Mouse (Mus musculus): ENCODE results near the gene 1700001P01Rik.
A peak's percentile ranks its signal among the peaks of the same experiment; 100 is the strongest.
"Not testable (repeated sequence)": the region's sequence is repeated elsewhere in the genome, so short reads cannot be mapped to it uniquely, and the experiment has no call there.

The 1700001P01Rik gene

DNA sequence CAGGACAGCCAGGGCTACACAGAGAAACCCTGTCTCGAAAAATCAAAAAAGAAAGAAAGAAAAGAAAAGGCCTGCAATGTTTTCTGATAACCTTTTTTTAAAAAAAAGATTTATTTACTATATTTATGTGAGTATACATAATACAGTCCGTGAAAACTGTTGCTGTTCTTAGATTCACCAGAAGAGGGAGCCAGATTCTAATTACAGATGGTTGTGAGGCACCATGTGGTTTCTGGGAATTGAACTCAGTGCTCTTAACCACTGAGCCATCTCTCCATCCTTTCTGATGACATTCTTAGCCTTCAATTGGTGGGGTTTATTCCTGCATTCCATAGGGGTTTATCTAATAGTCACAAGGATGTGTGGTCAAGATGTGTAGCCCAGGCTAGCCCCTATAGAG is 17.4 kb upstream of the 1700001P01Rik start:
- DNase-seq (ENCODE audit: low spot score in 2 of 2) = no peak

GRCm38 (mm10) chr11:97790778-97791438 is 15.2 kb upstream of the 1700001P01Rik start:
- DNase-seq (ENCODE audit: low spot score in 2 of 2) = not testable (repeated sequence)

DNA sequence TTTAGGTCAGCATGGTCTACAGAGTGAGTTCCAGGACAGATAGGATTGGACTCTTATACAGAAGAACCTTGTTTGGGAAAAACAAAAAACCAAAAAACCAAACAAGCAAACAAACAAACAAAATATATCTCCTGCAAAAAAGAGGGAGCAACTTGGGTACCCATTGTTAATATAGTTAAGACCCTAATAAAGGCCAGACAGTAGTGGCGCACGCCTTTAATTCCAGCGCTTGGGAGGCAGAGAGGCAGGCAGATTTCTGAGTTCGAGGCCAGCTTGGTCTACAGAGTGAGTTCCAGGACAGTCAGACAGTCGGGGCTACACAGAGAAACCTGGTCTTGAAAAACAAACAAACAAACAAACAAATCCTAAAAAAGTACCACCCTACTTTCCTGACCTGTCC is 14.0 kb upstream of the 1700001P01Rik start:
- DNase-seq (ENCODE audit: low spot score in 2 of 2) = no peak

GRCm38 (mm10) chr11:97787961-97788360 is 12.2 kb upstream of the 1700001P01Rik start:
- DNase-seq (ENCODE audit: low spot score in 2 of 2) = no peak

DNA sequence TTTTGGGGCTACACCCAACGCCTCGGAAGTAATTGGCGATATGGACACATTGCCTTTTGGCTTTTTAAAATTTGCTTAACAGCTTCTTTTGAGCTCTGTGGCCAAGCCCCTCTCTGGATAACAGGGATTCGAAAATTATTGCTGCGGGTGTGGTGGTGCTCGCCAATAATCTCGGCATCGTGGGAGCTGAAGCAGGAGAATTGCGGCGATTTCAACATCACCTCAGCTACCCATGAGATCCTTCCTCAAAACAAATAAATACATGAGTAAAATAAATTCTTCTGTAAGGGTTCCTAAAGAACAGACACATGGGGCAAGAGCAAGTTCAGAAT is 6.8 kb upstream of the 1700001P01Rik start:
- no peak for DNase-seq (ENCODE audit: low spot score in 2 of 2)

GRCm38 (mm10) chr11:97781832-97782563 is 6.3 kb upstream of the 1700001P01Rik start, which contains the start of gene Rpl23:
Rpl23 (minus strand) TSS chr11:97782437.
- DNase-seq (ENCODE audit: low spot score in 2 of 2) = peak; percentile 99 to 100

- DNase-seq (ENCODE audit: low spot score in 2 of 2) = no peak
Measured at GRCm38 (mm10) chr11:97781478-97781831, 5.7 kb upstream of the 1700001P01Rik start.

DNA sequence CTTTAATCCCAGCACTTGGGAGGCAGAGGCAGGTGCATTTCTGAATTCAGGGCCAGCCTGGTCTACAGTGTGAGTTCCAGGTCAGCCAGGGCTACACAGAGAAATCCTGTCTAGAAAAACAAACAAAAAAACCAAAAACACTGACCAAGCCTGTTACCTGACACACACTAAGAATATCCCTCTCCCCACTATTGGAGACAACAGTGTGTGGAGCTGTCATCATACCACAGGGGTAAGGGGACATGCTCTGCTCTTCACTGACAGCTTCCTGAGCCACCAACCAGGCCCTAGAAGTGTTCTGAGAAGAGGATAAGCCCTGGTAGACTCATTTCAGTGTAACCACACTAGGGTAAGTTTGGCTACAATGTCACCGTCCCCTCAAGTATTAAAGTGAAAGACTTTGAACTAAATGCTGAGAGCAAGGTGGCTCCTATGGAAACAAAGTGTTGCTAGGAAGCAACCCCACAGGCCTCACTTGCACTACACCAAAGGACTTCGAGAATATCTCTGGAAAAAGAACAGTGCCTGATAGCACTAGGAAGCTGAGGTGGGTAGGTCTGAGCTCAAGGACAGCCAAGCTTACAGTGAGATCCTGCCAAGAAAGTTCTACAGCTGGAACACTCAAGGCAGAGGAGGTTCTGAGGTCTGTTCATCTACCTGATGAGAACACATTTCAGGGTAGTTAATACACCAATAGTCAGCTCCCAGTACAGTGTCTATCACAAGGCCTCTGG is 4.4 kb upstream of the 1700001P01Rik start:
- DNase-seq (ENCODE audit: low spot score in 2 of 2) = no peak

DNA sequence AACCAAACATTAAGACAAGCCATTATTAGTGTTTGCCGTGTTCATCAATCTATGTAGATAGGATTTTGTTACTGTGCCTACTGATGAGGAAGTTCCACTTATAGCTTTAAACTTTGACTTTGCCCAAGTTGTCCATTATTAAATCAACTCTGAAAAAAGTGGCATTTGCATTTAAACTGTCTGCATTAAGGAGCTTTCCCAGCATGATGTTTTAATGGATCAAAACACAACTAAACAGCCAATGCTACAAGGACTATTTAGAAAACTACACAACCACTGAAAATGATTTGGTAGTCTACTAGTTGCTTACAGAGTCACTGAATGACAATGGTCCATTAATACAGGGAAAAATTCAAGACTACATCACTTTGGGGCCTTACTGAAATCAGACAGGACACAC is 3.2 kb upstream of the 1700001P01Rik start:
- DNase-seq (ENCODE audit: low spot score in 2 of 2) = no peak

DNA sequence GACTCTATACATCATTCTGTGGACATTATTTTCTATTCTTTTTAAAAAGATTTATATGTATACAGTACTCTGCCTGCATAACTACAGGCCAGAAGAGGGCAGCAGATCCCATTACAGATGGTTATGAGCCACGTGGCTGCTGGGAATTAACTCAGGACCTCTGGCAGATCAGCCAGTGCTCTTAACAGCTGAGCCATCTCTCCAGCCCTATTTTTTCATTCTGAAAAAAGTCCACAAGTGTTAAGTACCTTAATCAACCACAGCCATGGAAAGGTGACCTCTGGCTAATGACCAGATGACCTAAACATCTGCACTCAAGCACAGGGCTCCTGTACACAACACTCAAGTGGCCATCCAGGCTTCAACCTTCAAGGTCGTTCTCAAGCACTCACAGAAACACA is 1.4 kb upstream of the 1700001P01Rik start:
- no peak for DNase-seq (ENCODE audit: low spot score in 2 of 2)

DNA sequence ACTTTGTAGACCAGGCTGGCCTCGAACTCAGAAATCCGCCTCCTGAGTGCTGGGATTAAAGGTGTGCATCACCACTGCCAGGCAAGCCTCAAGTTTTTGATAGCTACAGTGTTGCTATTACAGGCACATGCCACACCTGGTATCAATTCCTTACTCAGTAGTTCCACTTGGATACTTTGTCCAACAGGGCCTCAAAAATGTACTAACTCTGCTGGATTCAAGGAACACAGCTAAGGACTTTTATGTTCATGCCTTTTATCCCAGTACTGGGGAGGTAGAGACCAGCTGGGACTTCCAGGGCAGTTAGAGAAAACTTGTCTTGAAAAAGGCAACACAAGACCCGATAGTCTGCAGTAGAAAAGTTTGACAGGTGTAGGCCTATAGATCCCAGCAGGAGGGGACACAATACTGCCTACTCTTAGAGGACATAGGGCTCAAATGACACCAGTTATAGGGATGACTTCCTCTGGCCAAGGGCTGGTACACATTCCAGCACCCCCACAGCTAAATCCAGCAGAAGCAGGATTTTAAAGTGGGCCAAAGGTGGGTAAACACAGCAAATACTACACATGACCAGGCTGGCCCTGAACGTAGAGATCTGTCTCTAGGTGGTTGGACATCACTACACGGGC is 895 bp upstream of the 1700001P01Rik start:
- DNase-seq (ENCODE audit: low spot score in 2 of 2) = no peak

GRCm38 (mm10) chr11:97775186-97775585 is 532 bp downstream of the 1700001P01Rik start:
- no peak for DNase-seq (ENCODE audit: low spot score in 2 of 2)

GRCm38 (mm10) chr11:97771410-97771809 is 4.3 kb downstream of the 1700001P01Rik start:
- DNase-seq (ENCODE audit: low spot score in 2 of 2) = no peak

GRCm38 (mm10) chr11:97769704-97770103 is 6.0 kb downstream of the 1700001P01Rik start:
- no peak for DNase-seq (ENCODE audit: low spot score in 2 of 2)

DNA sequence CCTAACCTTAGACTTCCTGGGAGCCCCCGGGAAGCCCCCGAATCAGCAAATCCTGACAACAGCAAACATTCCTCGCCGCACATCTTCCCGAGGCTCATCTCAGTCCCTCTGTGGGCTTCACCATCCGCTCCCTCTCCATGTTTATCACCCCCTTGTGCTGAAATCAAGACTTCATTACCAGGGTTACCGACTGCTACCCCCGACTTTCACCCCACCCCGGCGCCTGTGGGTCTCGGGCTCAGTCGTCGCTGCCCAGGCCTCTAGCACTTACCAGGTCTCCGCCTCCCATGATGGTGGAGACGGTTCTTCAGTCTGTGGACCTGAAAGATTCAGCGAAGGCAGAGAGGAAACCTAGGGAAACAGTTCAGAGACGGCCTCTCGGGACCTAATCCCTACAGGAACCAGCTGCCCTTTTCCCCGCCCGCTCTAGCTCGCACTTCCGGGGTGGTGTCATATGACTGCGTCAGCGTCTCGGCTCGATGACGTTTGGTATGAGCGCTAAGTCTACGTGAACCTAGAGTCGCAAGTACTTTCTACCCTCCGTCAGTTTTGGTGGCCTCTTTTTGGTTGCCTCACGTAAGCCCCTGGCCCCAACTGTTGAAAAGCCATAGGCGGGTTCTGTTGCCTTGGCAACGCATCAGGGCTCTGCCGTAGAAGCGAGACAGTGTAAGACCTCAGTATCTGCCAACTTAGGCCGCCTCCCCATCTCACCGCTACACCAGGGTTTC is 9.4 kb downstream of the 1700001P01Rik start, which contains the start of gene Cwc25:
TSS of gene Cwc25 (minus strand) at position 403 of the 728 bp plus-strand sequence.
- peak; percentile 94 to 96 for DNase-seq (ENCODE audit: low spot score in 2 of 2)

DNA sequence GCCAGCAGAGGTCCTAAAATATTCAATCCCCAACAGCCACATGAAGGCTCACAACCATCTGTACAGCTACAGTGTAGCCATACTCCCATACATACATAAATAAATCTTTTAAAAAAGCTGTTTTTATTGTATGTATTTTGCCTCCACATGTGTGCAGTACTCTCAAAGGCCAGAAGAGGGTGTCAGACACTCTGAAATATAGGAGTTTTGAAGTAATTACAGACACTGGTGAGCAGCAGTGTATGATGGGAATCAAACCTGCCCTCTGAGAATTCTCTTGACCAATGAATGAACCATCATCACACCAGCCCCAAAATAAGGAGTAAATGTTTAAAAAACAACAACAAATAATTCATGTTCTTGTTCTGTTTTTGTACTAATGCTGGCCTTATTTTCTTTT is 14.1 kb downstream of the 1700001P01Rik start:
- DNase-seq (ENCODE audit: low spot score in 2 of 2) = no peak

DNA sequence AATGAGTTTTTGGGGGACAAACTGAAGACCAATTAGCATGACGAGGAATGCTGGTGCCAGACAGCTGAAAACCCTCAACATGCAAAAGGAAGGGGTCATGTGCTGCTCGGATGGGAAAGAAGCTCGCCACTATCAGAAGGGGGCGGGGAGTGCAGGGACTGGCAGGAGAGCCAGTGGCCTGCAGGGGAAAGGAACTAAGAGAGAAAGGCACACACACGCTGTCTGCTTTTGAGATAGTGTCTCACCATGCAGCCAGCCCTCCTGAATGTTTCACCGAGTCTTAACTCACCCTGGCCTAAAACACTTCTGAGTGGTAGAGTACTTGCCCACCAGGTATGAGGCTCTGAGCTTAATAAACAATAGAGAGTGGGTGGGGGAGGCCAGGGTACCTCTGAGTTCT is 16.8 kb downstream of the 1700001P01Rik start:
- DNase-seq (ENCODE audit: low spot score in 2 of 2) = no peak

DNA sequence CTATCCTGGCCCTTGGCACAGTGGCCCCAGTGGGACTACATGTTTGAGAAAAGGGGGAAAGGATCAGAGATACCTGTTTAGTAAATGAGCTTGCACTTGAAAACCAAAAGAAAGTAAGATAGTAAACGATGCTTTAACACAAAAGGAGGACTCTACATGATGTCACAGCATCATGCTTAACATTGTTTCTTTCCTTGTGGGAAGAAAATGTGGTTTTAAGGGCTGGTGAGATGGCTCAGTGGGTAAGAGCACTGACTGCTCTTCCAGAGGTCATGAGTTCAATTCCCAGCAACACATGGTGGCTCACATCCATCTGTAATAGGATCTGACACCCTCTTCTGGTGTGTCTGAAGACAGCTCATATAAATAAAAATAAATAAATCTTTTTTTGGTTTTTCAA is 17.6 kb downstream of the 1700001P01Rik start:
- DNase-seq (ENCODE audit: low spot score in 2 of 2) = no peak

DNA sequence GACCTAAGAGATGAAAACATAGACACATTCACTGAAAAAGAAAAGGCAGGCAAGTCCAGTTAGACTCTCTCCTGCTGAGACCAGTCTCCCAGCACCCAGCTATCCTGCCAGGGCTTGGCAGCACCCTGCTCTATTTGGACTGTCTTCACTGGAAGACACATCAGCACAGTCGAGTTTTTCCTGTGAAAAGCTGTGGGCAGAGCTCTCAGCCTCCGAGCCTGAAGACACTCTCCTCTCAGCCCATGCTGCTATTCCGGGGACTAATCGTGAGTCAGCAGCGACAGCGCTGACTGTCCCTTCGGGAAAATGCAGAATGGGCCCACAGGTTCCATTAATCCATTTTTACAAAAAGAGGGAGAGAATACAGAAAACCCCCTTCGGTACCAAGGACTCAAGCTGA is 22.4 kb downstream of the 1700001P01Rik start:
- no peak for DNase-seq (ENCODE audit: low spot score in 2 of 2)

- no peak for DNase-seq (ENCODE audit: low spot score in 2 of 2)
Measured at GRCm38 (mm10) chr11:97748496-97748895, 27.2 kb downstream of the 1700001P01Rik start.

- DNase-seq (ENCODE audit: low spot score in 2 of 2) = no peak
Measured at GRCm38 (mm10) chr11:97747773-97748172, 27.9 kb downstream of the 1700001P01Rik start.

- no peak for DNase-seq (ENCODE audit: low spot score in 2 of 2)
Measured at GRCm38 (mm10) chr11:97745331-97745721, 30.4 kb downstream of the 1700001P01Rik start.

All from frontal cortex, postnatal 10 days (tissue).